Mouse (Mus musculus) intestine, embryonic 16.5 days (tissue): ENCODE results near the gene Bbx. TPM values are rescaled to one million over a fixed set of nuclear protein-coding genes. Genes with fewer than 3 reads are reported as not detected.

ENCODE experiments used
- ATAC-seq: fragments of 200-750 bp; cut with Nextera tagmentation; 2 replicates; pipeline ENCODE4 v1.8.0; 2017; ENCODE audit warnings: moderate TSS enrichment, moderate library complexity
- H3K27ac ChIP-seq: fragments of 300-500 bp; sonication (generic); 2 replicates; pipeline ENCODE4 v1.5.1; 2014; ENCODE audit warnings: mild to moderate bottlenecking, low read length
- H3K27me3 ChIP-seq: fragments of 300-500 bp; sonication (generic); replicated peaks from 2 replicates; pipeline ENCODE4 v1.6.1; 2014; ENCODE audit warnings: low read length, control low read depth, mixed read lengths; ENCODE audit not compliant: control insufficient read depth, insufficient read depth
- H3K36me3 ChIP-seq: fragments of 300-500 bp; sonication (generic); 2 replicates; pipeline ENCODE4 v1.6.1; 2014; ENCODE audit warnings: low read length, control low read depth; ENCODE audit not compliant: control insufficient read depth, insufficient read depth
- H3K4me1 ChIP-seq: fragments of 300-500 bp; sonication (generic); 2 replicates; pipeline ENCODE4 v1.6.1; 2014; ENCODE audit warnings: low read length, control low read depth, mixed read lengths; ENCODE audit not compliant: control insufficient read depth, insufficient read depth
- H3K4me2 ChIP-seq: fragments of 300-500 bp; sonication (generic); 2 replicates; pipeline ENCODE4 v1.6.1; 2014; ENCODE audit warnings: low read depth, low read length, control low read depth
- H3K4me3 ChIP-seq: fragments of 300-500 bp; sonication (generic); 2 replicates; pipeline ENCODE4 v1.5.1; 2014; ENCODE audit warnings: mild to moderate bottlenecking, low read length
- H3K9ac ChIP-seq: fragments of 300-500 bp; sonication (generic); 2 replicates; pipeline ENCODE4 v1.6.1; 2014; ENCODE audit warnings: low read depth, low read length
- H3K9me3 ChIP-seq: fragments of 300-500 bp; sonication (generic); 2 replicates; pipeline ENCODE4 v1.6.1; 2016; ENCODE audit warnings: low read length, control low read depth; ENCODE audit not compliant: control insufficient read depth
- WGBS: fragments of 180-500 bp; shearing (Covaris S2); extraction: QIAGEN DNeasy Blood & Tissue Kit; methylation state at CpG from one replicate; pipeline ENCODE4 v1.1.7; 2014; 5-methylcytosine and 5-hydroxymethylcytosine counted together
- polyA plus RNA-seq: library from polyadenylated mRNA; unstranded; fragments of >200 nt; fragmentation: Nextera tagmentation; extraction: Ambion mirVana; gene quantifications from 2 replicates; pipeline ENCODE4 v1.2.1, GENCODE M21; 2015

Bbx gene
- polyA plus RNA-seq, 1 experiment from 2014 or later = 30.7 TPM

GRCm38 (mm10) chr16:50182561-50182960, 249.6 kb downstream of the Bbx start:
- 0 out of 2 replicates have a peak, but pooled peaks cover 4% of the 10 kb centered on the region for H3K4me1 ChIP-seq
- H3K27me3 ChIP-seq = no peaks in the 10 kb centered on the region
- no peaks in the 10 kb centered on the region for H3K36me3 ChIP-seq
- no peak overlapping the region for H3K4me3 ChIP-seq
- H3K9ac ChIP-seq = no peak overlapping the region
- H3K27ac ChIP-seq = no peak overlapping the region
- no peak for ATAC-seq
- 85% methylated on average over 10 of the region's 10 CpGs for WGBS
- no peak overlapping the region for H3K4me2 ChIP-seq
- H3K9me3 ChIP-seq = no peaks in the 10 kb centered on the region

- H3K27me3 ChIP-seq = no peaks in the 10 kb centered on the region
- 48% methylated on average over 7 of the region's 7 CpGs for WGBS
- no peaks in the 10 kb centered on the region for H3K9me3 ChIP-seq
- no peak overlapping the region for H3K9ac ChIP-seq
- no peak overlapping the region for H3K27ac ChIP-seq
- no peaks in the 10 kb centered on the region for H3K36me3 ChIP-seq
- H3K4me3 ChIP-seq = no peak overlapping the region
- no peak overlapping the region for H3K4me2 ChIP-seq
- H3K4me1 ChIP-seq = no peaks in the 10 kb centered on the region
- no peak for ATAC-seq
Observed at GRCm38 (mm10) chr16:50172760-50173159, 259.4 kb downstream of the Bbx start.

- no peaks in the 10 kb centered on the region for H3K27me3 ChIP-seq
- no peak overlapping the region for H3K9ac ChIP-seq
- H3K9me3 ChIP-seq = no peaks in the 10 kb centered on the region
- no peaks in the 10 kb centered on the region for H3K36me3 ChIP-seq
- H3K4me1 ChIP-seq = no peaks in the 10 kb centered on the region
- no peak overlapping the region for H3K4me3 ChIP-seq
- H3K4me2 ChIP-seq = no peak overlapping the region
- WGBS = 95% methylated on average over 5 of the region's 5 CpGs
- no peak for ATAC-seq
- H3K27ac ChIP-seq = no peak overlapping the region
Observed at GRCm38 (mm10) chr16:50170812-50171211, 261.4 kb downstream of the Bbx start.

- no peak overlapping the region for H3K27ac ChIP-seq
- no peak overlapping the region for H3K9ac ChIP-seq
- H3K9me3 ChIP-seq = no peaks in the 10 kb centered on the region
- ATAC-seq = no peak
- no peaks in the 10 kb centered on the region for H3K36me3 ChIP-seq
- H3K27me3 ChIP-seq = no peaks in the 10 kb centered on the region
- no peaks in the 10 kb centered on the region for H3K4me1 ChIP-seq
- WGBS = 82% methylated on average over 10 of the region's 10 CpGs
- H3K4me3 ChIP-seq = no peak overlapping the region
- H3K4me2 ChIP-seq = no peak overlapping the region
Observed at GRCm38 (mm10) chr16:50167983-50168299, 264.2 kb downstream of the Bbx start.

- 80% methylated on average over 16 of the region's 16 CpGs for WGBS
- ATAC-seq = no peak
- Histone ChIP-seq H3K9me3 (no peaks in the 10 kb centered on the region), H3K9ac (no peak overlapping the region), H3K4me2 (no peak overlapping the region), H3K4me3 (no peak overlapping the region), H3K4me1 (no peaks in the 10 kb centered on the region), H3K36me3 (no peaks in the 10 kb centered on the region), H3K27me3 (no peaks in the 10 kb centered on the region), H3K27ac (no peak overlapping the region)
Observed at GRCm38 (mm10) chr16:50167231-50167982, 264.8 kb downstream of the Bbx start.

- no peak overlapping the region for H3K4me2 ChIP-seq
- 94% methylated on average over 11 of the region's 11 CpGs for WGBS
- H3K9ac ChIP-seq = no peak overlapping the region
- no peaks in the 10 kb centered on the region for H3K27me3 ChIP-seq
- ATAC-seq = no peak
- H3K4me1 ChIP-seq = no peaks in the 10 kb centered on the region
- no peak overlapping the region for H3K4me3 ChIP-seq
- H3K27ac ChIP-seq = no peak overlapping the region
- no peaks in the 10 kb centered on the region for H3K36me3 ChIP-seq
- H3K9me3 ChIP-seq = no peaks in the 10 kb centered on the region
Observed at GRCm38 (mm10) chr16:50160418-50161271, 271.5 kb downstream of the Bbx start.

- no peak for ATAC-seq
- WGBS = 83% methylated on average over 5 of the region's 5 CpGs
- no peaks in the 10 kb centered on the region for H3K9me3 ChIP-seq
Observed at GRCm38 (mm10) chr16:50158546-50158945, 273.6 kb downstream of the Bbx start.

GRCm38 (mm10) chr16:50149606-50150005, 282.6 kb downstream of the Bbx start:
- Histone ChIP-seq H3K36me3 (no peaks in the 10 kb centered on the region), H3K4me2 (no peak overlapping the region), H3K4me1 (no peaks in the 10 kb centered on the region), H3K27ac (no peak overlapping the region), H3K9me3 (0 out of 2 replicates have a peak, but pooled peaks cover 3% of the 10 kb centered on the region), H3K4me3 (no peak overlapping the region), H3K27me3 (no peaks in the 10 kb centered on the region), H3K9ac (no peak overlapping the region)
- 77% methylated on average over 4 of the region's 4 CpGs for WGBS
- no peak for ATAC-seq

More at GRCm38 (mm10) chr16:50158546-50158945, 273.6 kb downstream of the Bbx start:
- H3K27me3 ChIP-seq = no peaks in the 10 kb centered on the region
- H3K4me1 ChIP-seq = no peaks in the 10 kb centered on the region
- H3K36me3 ChIP-seq = no peaks in the 10 kb centered on the region
- H3K9ac ChIP-seq = no peak overlapping the region
- no peak overlapping the region for H3K4me3 ChIP-seq
- no peak overlapping the region for H3K4me2 ChIP-seq
- H3K27ac ChIP-seq = no peak overlapping the region

GRCm38 (mm10) chr16:50147900-50148299, 284.3 kb downstream of the Bbx start:
- 79% methylated on average over 2 of the region's 2 CpGs for WGBS
- Histone ChIP-seq H3K9me3 (0 out of 2 replicates have a peak, but pooled peaks cover 3% of the 10 kb centered on the region), H3K4me1 (no peaks in the 10 kb centered on the region), H3K36me3 (no peaks in the 10 kb centered on the region), H3K9ac (no peak overlapping the region), H3K27ac (no peak overlapping the region), H3K27me3 (no peaks in the 10 kb centered on the region), H3K4me2 (no peak overlapping the region), H3K4me3 (no peak overlapping the region)
- ATAC-seq = no peak
